Mouse (Mus musculus): ENCODE measurements around the gene Commd7. TPM values are rescaled to one million over a fixed set of nuclear protein-coding genes. Genes with fewer than 3 reads are reported as not detected.

Commd7 gene
- polyA plus RNA-seq, 1 experiment = not detected

GRCm38 (mm10) chr2:153573101-153573500 lies 59.5 kb downstream of the Commd7 start:
- Histone ChIP-seq H3K4me3 (ENCODE audit: insufficient read depth, low read depth, low read length) (no peak overlapping the region), H3K4me1 (ENCODE audit: control insufficient read depth, insufficient read depth, low read length) (no peaks in the 10 kb centered on the region), H3K27ac (ENCODE audit: insufficient read depth, low read depth, low read length) (no peak overlapping the region)
- WGBS = 94% methylated on average over 9 of the region's 9 CpGs
- TF ChIP-seq POLR2A (IDR thresholded peaks at IDR 0.05; ENCODE audit: insufficient read depth, low read depth, low read length) (no peak), CTCF (IDR thresholded peaks at IDR 0.05; ENCODE audit: insufficient read depth, low read depth, low read length) (no peak)

GRCm38 (mm10) chr2:153568541-153568940 lies 64.0 kb downstream of the Commd7 start:
- no peaks in the 10 kb centered on the region for H3K4me1 ChIP-seq (ENCODE audit: control insufficient read depth, insufficient read depth, low read length)
- 96% methylated on average over 6 of the region's 6 CpGs for WGBS
- TF ChIP-seq POLR2A (IDR thresholded peaks at IDR 0.05; ENCODE audit: insufficient read depth, low read depth, low read length) = no peak
- TF ChIP-seq CTCF (IDR thresholded peaks at IDR 0.05; ENCODE audit: insufficient read depth, low read depth, low read length) = no peak
- H3K27ac ChIP-seq (ENCODE audit: insufficient read depth, low read depth, low read length) = no peak overlapping the region
- no peak overlapping the region for H3K4me3 ChIP-seq (ENCODE audit: insufficient read depth, low read depth, low read length)

DNA sequence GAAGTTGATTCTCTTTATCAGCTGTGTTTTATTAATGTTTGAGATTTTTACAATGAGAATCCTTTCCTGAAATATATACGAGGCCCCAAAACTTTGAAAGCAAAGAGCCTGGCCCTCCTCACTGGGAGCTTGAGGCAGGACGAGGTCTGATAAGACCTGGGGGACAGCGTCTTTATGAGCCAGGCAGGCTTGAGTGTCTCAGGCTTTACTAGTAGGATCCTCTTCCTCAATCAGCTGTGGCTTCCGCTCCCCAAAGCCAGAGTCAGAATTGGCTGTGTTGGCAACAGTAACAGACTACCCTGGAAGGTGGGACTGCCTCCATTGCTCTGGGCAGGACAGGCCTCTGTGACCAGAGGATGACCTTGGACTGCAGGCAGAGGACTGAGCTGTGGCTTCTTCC lies 64.6 kb downstream of the Commd7 start:
- no peak overlapping the region for H3K4me3 ChIP-seq (ENCODE audit: insufficient read depth, low read depth, low read length)
- no peak for TF ChIP-seq POLR2A (IDR thresholded peaks at IDR 0.05; ENCODE audit: insufficient read depth, low read depth, low read length)
- 90% methylated on average over 4 of the region's 4 CpGs for WGBS
- no peak overlapping the region for H3K27ac ChIP-seq (ENCODE audit: insufficient read depth, low read depth, low read length)
- no peaks in the 10 kb centered on the region for H3K4me1 ChIP-seq (ENCODE audit: control insufficient read depth, insufficient read depth, low read length)

Other genes with a start within 250 kb of the Commd7 start
- not detected in 2 replicates for gene 4930404H24Rik, start 140.0 kb downstream of the Commd7 start, polyA plus RNA-seq (2012; ENCODE audit: insufficient read depth, insufficient read length, low replicate concordance, missing spikeins)
- 194 TPM in 1 of 2 replicates, not detected in the other for gene Nol4l, start 102.8 kb downstream of the Commd7 start, polyA plus RNA-seq (2012; ENCODE audit: insufficient read depth, insufficient read length, low replicate concordance, missing spikeins)
- not detected in 2 replicates for gene Dnmt3b, start 16.7 kb upstream of the Commd7 start, polyA plus RNA-seq (2012; ENCODE audit: insufficient read depth, insufficient read length, low replicate concordance, missing spikeins)
- not detected in 2 replicates for gene Dnmt3c, start 63.9 kb upstream of the Commd7 start, polyA plus RNA-seq (2012; ENCODE audit: insufficient read depth, insufficient read length, low replicate concordance, missing spikeins)
- gene Mapre1, start 108.5 kb upstream of the Commd7 start, polyA plus RNA-seq (2012; ENCODE audit: insufficient read depth, insufficient read length, low replicate concordance, missing spikeins) = 41.3 and 62.3 TPM in 2 replicates
- gene Efcab8, start 147.2 kb upstream of the Commd7 start, polyA plus RNA-seq (2012; ENCODE audit: insufficient read depth, insufficient read length, low replicate concordance, missing spikeins) = not detected in 2 replicates
- not detected in 2 replicates for gene Sun5, start 238.3 kb upstream of the Commd7 start, polyA plus RNA-seq (2012; ENCODE audit: insufficient read depth, insufficient read length, low replicate concordance, missing spikeins)
- not detected in 2 replicates for gene Bpifb2, start 242.3 kb upstream of the Commd7 start, polyA plus RNA-seq (2012; ENCODE audit: insufficient read depth, insufficient read length, low replicate concordance, missing spikeins)